Mouse (Mus musculus) lung, postnatal 10 days (tissue): Measurements from ENCODE around the gene Prss36.
A peak's percentile ranks its signal among the peaks of the same experiment; 100 is the strongest.

Experiments used
- DNase-seq: peaks from one replicate; pipeline ENCODE4 v3.0.0; 2021

The Prss36 gene

GRCm38 (mm10) chr7:127934075-127934474 lies 12.4 kb downstream of the Prss36 start:
- DNase-seq = no peak

GRCm38 (mm10) chr7:127932273-127933031 lies 14.1 kb downstream of the Prss36 start:
- DNase-seq = peak; percentile 67

- DNase-seq = peak; percentile 79
These were observed 15.0 kb downstream of the Prss36 start for GRCm38 (mm10) chr7:127931351-127932135.

GRCm38 (mm10) chr7:127930636-127931035 lies 15.9 kb downstream of the Prss36 start:
- no peak for DNase-seq

- DNase-seq = peak; percentile 83
These were observed 16.6 kb downstream of the Prss36 start, which contains the start of gene Prss8 for GRCm38 (mm10) chr7:127929923-127930322. Gene Prss8, minus strand, starts transcription at chr7:127930104.

- DNase-seq = peak; percentile 52
These were observed 17.9 kb downstream of the Prss36 start for GRCm38 (mm10) chr7:127928596-127928995.

GRCm38 (mm10) chr7:127927726-127928125 lies 18.8 kb downstream of the Prss36 start:
- no peak for DNase-seq

- no peak for DNase-seq
These were observed 19.7 kb downstream of the Prss36 start for GRCm38 (mm10) chr7:127926846-127927245.

- DNase-seq = no peak
These were observed 20.5 kb downstream of the Prss36 start for GRCm38 (mm10) chr7:127926066-127926465.

GRCm38 (mm10) chr7:127925252-127925651 lies 21.3 kb downstream of the Prss36 start:
- peak; percentile 81 for DNase-seq

- DNase-seq = no peak
These were observed 22.8 kb downstream of the Prss36 start for GRCm38 (mm10) chr7:127923714-127924113.

GRCm38 (mm10) chr7:127922451-127923275 lies 23.9 kb downstream of the Prss36 start:
- DNase-seq = no peak

- peak; percentile 57 for DNase-seq
These were observed 25.0 kb downstream of the Prss36 start for GRCm38 (mm10) chr7:127921516-127921915.

GRCm38 (mm10) chr7:127919290-127919689 lies 27.2 kb downstream of the Prss36 start:
- no peak for DNase-seq

- peak; percentile 61 for DNase-seq
These were observed 28.3 kb downstream of the Prss36 start for GRCm38 (mm10) chr7:127918203-127918602.

- no peak for DNase-seq
These were observed 31.2 kb downstream of the Prss36 start for GRCm38 (mm10) chr7:127915293-127915692.

- DNase-seq = no peak
These were observed 33.6 kb downstream of the Prss36 start for GRCm38 (mm10) chr7:127912938-127913337.

GRCm38 (mm10) chr7:127912190-127912871 lies 34.2 kb downstream of the Prss36 start, which contains the start of gene Kat8:
Gene Kat8, plus strand, starts transcription at chr7:127912516.
- peak; percentile 95 for DNase-seq

GRCm38 (mm10) chr7:127908656-127909055 lies 37.9 kb downstream of the Prss36 start:
- DNase-seq = no peak

GRCm38 (mm10) chr7:127907939-127908338 lies 38.6 kb downstream of the Prss36 start:
- no peak for DNase-seq

GRCm38 (mm10) chr7:127903971-127904796 lies 42.3 kb downstream of the Prss36 start, which contains the start of gene Bckdk:
Gene Bckdk, plus strand, starts transcription at chr7:127904082.
- DNase-seq = peak; percentile 90
